9 mouse cellular contexts compared by ENCODE assay signal in genomic region chr5:117497084-117497483, GRCm38 (mm10).
A peak's percentile ranks its signal among the peaks of the same experiment; 100 is the strongest.
DNase-seq lines count a peak whose midpoint lies in the region; ATAC-seq and TF ChIP-seq lines count a peak whose summit lies in the region.
"Had no signal": no experiment of that assay in that cellular context is flagged by ENCODE, and none has a peak within 500 bp of the region (broad histone marks: within the 10 kb centered on the region; RNA-seq: fewer than 3 reads in every experiment).

No protein-coding gene starts in this region.

- H3K36me3 ChIP-seq in kidney, embryonic 15.5 days = no peaks in the 10 kb centered on the region
- H3K36me3 ChIP-seq in G1E (replicated peaks) = no peaks in the 10 kb centered on the region

- peaks cover 11% of the 10 kb centered on the region for H3K4me1 ChIP-seq in kidney, embryonic 15.5 days
- H3K4me1 ChIP-seq in G1E (ENCODE audit: insufficient read depth, low read depth, low read length) = no peaks in the 10 kb centered on the region

- no peak for ATAC-seq in kidney, embryonic 15.5 days (replicated peaks; ENCODE audit: low FRiP score)
- ATAC-seq in G1E (ENCODE audit: extremely low read depth, insufficient number of reproducible peaks, low FRiP score, poor library complexity, severe bottlenecking) = no peak
- no peak; the same call in 1 of the 2 replicates for ATAC-seq in megakaryocyte, adult 5-6 weeks (ENCODE audit: poor library complexity, severe bottlenecking)

- no peak overlapping the region for H3K9ac ChIP-seq in kidney, embryonic 15.5 days

- H3K27me3 ChIP-seq in kidney, embryonic 15.5 days = no peaks in the 10 kb centered on the region; the same call in 1 of the 2 replicates
- no peaks in the 10 kb centered on the region for H3K27me3 ChIP-seq in G1E (ENCODE audit: insufficient read depth, low read length)

- DNase-seq in adrenal gland, postnatal 36 days = peak; percentile 21 to 37
- DNase-seq in adrenal gland, adult 2 months = no peak
- DNase-seq in kidney, postnatal 4 days = peak; percentile 59 to 62
- DNase-seq in G1E (ENCODE audit: low spot score) = no peak
- DNase-seq in lung, postnatal 36 days = peak; percentile 9
- DNase-seq in frontal cortex, postnatal 14 days (ENCODE audit: low spot score in 2 of 2) = no peak

- no peak overlapping the region for H3K4me3 ChIP-seq in kidney, embryonic 15.5 days (replicated peaks)
- H3K4me3 ChIP-seq in G1E (ENCODE audit: low read depth, low read length) = 0 out of 2 replicates have a peak overlapping the region, but pooled peaks have one; percentile 6
- H3K4me3 ChIP-seq: myocyte had no signal

- no peaks in the 10 kb centered on the region for H3K9me3 ChIP-seq in kidney, embryonic 15.5 days (replicated peaks)
- H3K9me3 ChIP-seq in G1E (replicated peaks) = peaks cover 67% of the 10 kb centered on the region

- TF ChIP-seq CTCF in G1E (IDR thresholded peaks at IDR 0.05; ENCODE audit: low read depth, low read length) = no peak

- no peak overlapping the region for H3K27ac ChIP-seq in kidney, embryonic 15.5 days

- 64% methylated on average over 21 of the region's 21 CpGs for WGBS in kidney, embryonic 15.5 days

- no peak overlapping the region for H3K4me2 ChIP-seq in kidney, embryonic 15.5 days

Comparison
In these comparisons a context has a peak if more than half of its experiments do, and no peak if none do; other contexts are left out.
1. DNase-seq: peak in adrenal gland, postnatal 36 days (2 of 2), kidney, postnatal 4 days (2 of 2) and lung, postnatal 36 days (single experiment); none in adrenal gland, adult 2 months (single experiment), G1E (single experiment) and frontal cortex, postnatal 14 days (0 of 2).